Mouse (Mus musculus) lung, adult 2 months (tissue): ENCODE measurements around the gene Duox1. TPM values are rescaled to one million over a fixed set of nuclear protein-coding genes. Genes with fewer than 3 reads are reported as not detected.

Experiments
- DNase-seq: peaks from one replicate; pipeline ENCODE4 v3.0.0; 2022
- H3K4me1 ChIP-seq: fragments of 200-500 bp; 2 replicates; pipeline ENCODE4 v1.6.1; 2011; ENCODE audit warnings: low read length; ENCODE audit not compliant: control insufficient read depth, insufficient read depth
- H3K4me3 ChIP-seq: fragments of 200-500 bp; replicated peaks from 2 replicates; pipeline ENCODE3; 2011; ENCODE audit warnings: low read depth, mild to moderate bottlenecking, control low read depth, low read length; ENCODE audit errors: extremely low read depth
- CTCF ChIP-seq: fragments of 200-500 bp; IDR thresholded peaks from 2 replicates; pipeline ENCODE4 v1.5.1; 2011; ENCODE audit warnings: mild to moderate bottlenecking, low read length, control low read depth; ENCODE audit not compliant: insufficient read depth
- POLR2A ChIP-seq: fragments of 200-500 bp; IDR thresholded peaks from 2 replicates; pipeline ENCODE4 v1.6.1; 2011; ENCODE audit warnings: low read depth, mild to moderate bottlenecking, control low read depth, low read length, borderline replicate concordance; ENCODE audit errors: extremely low read depth
- WGBS: fragments of 180-500 bp; shearing (Covaris S2); methylation state at CpG from one replicate; pipeline ENCODE4 v1.1.7; 2018; 5-methylcytosine and 5-hydroxymethylcytosine counted together
- polyA plus RNA-seq: library from polyadenylated mRNA; depleted of rRNA; stranded (reverse); fragments of >200 nt; gene quantifications from 2 replicates; pipeline ENCODE4 v1.2.3, GENCODE M21; 2012

Gene Duox1
- polyA plus RNA-seq, 1 experiment, result 2.7 TPM

DNA sequence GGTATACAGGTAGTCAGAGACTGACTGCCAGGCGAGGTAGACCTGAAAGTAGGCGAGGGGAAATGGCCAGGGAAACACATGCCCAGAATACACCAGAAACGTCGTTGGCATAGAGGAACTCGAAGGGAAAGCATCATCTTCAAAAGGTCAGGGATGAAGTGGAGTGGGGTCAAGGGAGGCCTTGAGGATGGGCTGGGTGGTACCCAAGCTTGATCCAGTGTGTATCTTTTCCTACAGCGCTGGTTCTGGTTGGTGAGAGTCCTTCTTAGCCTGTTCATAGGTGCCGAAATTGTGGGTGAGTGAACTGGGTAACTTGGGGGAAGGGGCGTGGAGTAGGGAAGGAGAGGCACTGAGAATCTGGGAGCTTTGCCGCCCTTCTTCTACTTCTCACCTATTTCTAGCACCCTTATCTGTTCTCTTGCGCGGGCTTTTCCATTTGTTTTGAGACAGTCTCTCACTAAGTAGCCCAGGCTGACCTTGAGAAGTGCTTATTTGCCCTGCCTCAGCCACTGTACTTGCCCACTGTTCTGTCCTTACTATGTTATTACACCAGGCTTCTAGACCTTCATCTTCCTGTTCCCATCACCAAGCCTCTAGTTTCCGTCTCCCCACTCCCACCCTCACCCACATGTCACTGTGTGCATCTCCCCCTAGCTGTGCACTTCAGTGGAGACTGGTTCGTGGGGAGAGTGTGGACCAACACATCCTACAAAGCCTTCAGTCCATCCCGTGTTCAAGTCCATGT, 15.4 kb upstream of the Duox1 start:
- 25% methylated on average over 14 of the region's 14 CpGs for WGBS
- DNase-seq, result no peak
- H3K4me3 ChIP-seq, result no peak overlapping the region
- TF ChIP-seq CTCF (no peak), POLR2A (no peak)
- peaks cover 13% of the 10 kb centered on the region for H3K4me1 ChIP-seq

- Histone ChIP-seq H3K4me1 (peaks cover 13% of the 10 kb centered on the region), H3K4me3 (no peak overlapping the region)
- TF ChIP-seq CTCF (no peak), POLR2A (no peak)
- no peak for DNase-seq
- WGBS, result 12% methylated on average over 14 of the region's 14 CpGs
Measured at GRCm38 (mm10) chr2:122300656-122301020, 14.8 kb upstream of the Duox1 start.

- Histone ChIP-seq H3K4me1 (peaks cover 13% of the 10 kb centered on the region), H3K4me3 (peak overlapping the region; percentile 5)
- TF ChIP-seq CTCF (no peak), POLR2A (no peak)
- DNase-seq, result peak; percentile 17
- 2% methylated on average over 48 of the region's 48 CpGs for WGBS
Measured at GRCm38 (mm10) chr2:122301081-122301920, 14.2 kb upstream of the Duox1 start.

DNA sequence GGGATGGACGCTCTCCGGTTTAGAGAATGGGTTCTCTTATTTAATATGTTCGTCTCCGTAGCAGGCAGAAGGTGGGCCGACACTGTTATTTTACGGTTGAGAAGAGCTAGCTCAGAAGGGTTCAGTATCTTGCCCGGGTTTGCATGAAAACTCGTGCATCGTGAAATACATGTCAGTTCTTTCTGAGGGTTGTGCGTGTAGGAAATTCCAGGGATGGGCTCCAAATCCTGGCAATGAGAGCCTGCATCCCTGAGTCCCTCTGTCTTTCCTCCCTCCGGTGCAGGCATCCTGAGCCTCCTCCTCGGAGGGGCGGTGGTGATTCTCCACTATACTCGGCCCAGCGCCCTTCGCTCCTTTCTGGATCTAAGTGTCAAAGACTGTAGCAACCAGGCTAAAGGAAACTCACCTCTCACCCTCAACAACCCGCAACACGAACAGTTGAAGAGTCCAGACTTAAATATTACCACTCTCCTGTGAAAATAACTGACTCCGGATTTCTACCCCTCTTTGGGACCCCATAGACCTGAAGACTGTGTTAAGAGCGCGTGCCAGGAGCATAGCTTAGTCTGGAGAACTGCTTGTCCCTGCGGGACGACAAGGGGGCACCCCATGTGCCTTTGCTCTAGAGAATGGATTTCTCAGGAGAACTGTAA, 13.4 kb upstream of the Duox1 start:
- TF ChIP-seq POLR2A (no peak), CTCF (no peak)
- peaks cover 13% of the 10 kb centered on the region for H3K4me1 ChIP-seq
- H3K4me3 ChIP-seq, result no peak overlapping the region
- 8% methylated on average over 23 of the region's 23 CpGs for WGBS
- no peak for DNase-seq

DNA sequence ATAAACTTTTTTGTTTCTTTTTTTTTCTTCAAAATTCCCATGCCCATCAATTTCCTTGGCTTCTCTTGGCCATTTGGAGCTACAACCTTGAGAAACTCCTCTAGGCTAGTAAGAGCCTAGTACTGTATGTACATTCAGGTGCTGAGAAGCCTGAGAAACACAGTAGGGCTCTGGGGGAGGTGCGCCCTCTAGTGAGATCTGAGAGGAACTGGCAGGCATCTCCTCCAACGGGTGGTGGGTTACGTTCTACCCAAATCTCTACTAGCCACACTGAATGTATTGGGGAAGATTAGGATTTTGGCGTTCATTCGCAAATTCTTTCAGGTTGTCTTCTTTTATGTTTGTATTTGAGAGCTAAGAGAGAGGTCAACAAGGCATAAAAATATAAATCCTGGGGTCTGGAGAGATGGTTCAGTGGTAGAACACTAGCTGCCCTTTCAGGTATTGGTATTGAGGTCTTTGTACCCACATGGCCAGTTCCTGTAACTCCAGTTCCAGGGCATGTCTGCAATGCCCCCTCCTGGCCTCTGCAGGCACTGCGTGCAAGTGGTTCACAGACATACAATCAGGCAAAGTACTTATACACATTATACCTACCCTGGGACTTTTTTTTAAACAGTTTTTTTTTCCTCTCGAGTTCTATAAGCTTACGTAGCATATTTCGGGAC, 12.8 kb upstream of the Duox1 start:
- 9% methylated on average over 9 of the region's 9 CpGs for WGBS
- Histone ChIP-seq H3K4me1 (peaks cover 13% of the 10 kb centered on the region), H3K4me3 (no peak overlapping the region)
- DNase-seq, result peak; percentile 35
- peak; percentile 85 for TF ChIP-seq CTCF
- no peak for TF ChIP-seq POLR2A

GRCm38 (mm10) chr2:122304544-122304943, 10.9 kb upstream of the Duox1 start:
- no peak for TF ChIP-seq CTCF
- TF ChIP-seq POLR2A, result no peak
- 85% methylated on average over 6 of the region's 6 CpGs for WGBS
- DNase-seq, result no peak
- H3K4me3 ChIP-seq, result no peak overlapping the region
- peaks cover 11% of the 10 kb centered on the region for H3K4me1 ChIP-seq

- peaks cover 11% of the 10 kb centered on the region for H3K4me1 ChIP-seq
- no peak overlapping the region for H3K4me3 ChIP-seq
- WGBS, result 87% methylated on average over 16 of the region's 16 CpGs
- no peak for DNase-seq
- TF ChIP-seq POLR2A, result no peak
- no peak for TF ChIP-seq CTCF
Measured at GRCm38 (mm10) chr2:122305097-122305892, 10.2 kb upstream of the Duox1 start.

DNA sequence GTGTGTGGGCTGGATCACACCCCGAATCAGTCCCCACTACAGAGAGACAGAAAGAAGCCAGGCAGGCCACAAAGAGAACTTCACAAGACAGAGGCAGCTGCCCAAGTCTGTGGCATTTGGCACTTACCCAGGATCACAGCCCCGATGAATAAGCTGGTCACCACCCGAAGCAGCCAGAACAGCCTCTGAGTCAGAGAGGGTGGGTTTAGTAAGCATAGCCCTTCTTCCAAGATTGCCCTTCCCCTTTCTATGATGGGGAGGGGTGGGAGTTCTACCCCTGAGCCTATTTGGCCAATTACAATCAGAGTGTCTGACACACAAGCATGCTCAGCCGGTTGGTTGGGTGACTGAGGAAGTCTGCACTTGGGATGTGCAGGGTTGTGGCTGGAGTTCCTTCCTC, 9.3 kb upstream of the Duox1 start:
- 26% methylated on average over 4 of the region's 4 CpGs for WGBS
- peaks cover 6% of the 10 kb centered on the region for H3K4me1 ChIP-seq
- TF ChIP-seq CTCF, result no peak
- TF ChIP-seq POLR2A, result no peak
- no peak overlapping the region for H3K4me3 ChIP-seq
- DNase-seq, result no peak
